Mouse (Mus musculus): Measurements from ENCODE around the gene Eefsec. TPM values are rescaled to one million over a fixed set of nuclear protein-coding genes. Genes with fewer than 3 reads are reported as not detected.

The Eefsec gene
- polyA plus RNA-seq, 1 experiment from 2014 or later = 49.5 TPM

- Histone ChIP-seq H3K4me3 (ENCODE audit: low read depth, low read length) (no peak overlapping the region), H3K4me1 (ENCODE audit: control insufficient read depth, insufficient read depth, low read length) (no peaks in the 10 kb centered on the region), H3K9me3 (ENCODE audit: control insufficient read depth, low read depth, low read length) (no peaks in the 10 kb centered on the region), H3K27me3 (ENCODE audit: control insufficient read depth, insufficient read depth, low read length) (no peaks in the 10 kb centered on the region), H3K36me3 (ENCODE audit: control insufficient read depth, insufficient read depth, low read length) (no peaks in the 10 kb centered on the region), H3K27ac (ENCODE audit: low read length) (no peak overlapping the region), H3K4me2 (replicated peaks; ENCODE audit: low read depth, low read length) (no peak overlapping the region), H3K9ac (replicated peaks; ENCODE audit: low read depth, low read length) (no peak overlapping the region)
- peak; percentile 79 for ATAC-seq (ENCODE audit: insufficient number of reproducible peaks, insufficient read depth, low FRiP score, low read depth)
- 29% methylated on average over 2 of the region's 2 CpGs for WGBS
Measured at GRCm38 (mm10) chr6:88315295-88315694, 131.0 kb downstream of the Eefsec start.

- Histone ChIP-seq H3K27me3 (ENCODE audit: control insufficient read depth, insufficient read depth, low read length) (no peaks in the 10 kb centered on the region), H3K4me1 (ENCODE audit: control insufficient read depth, insufficient read depth, low read length) (no peaks in the 10 kb centered on the region), H3K9ac (replicated peaks; ENCODE audit: low read depth, low read length) (no peak overlapping the region), H3K4me2 (replicated peaks; ENCODE audit: low read depth, low read length) (no peak overlapping the region), H3K36me3 (ENCODE audit: control insufficient read depth, insufficient read depth, low read length) (no peaks in the 10 kb centered on the region), H3K27ac (ENCODE audit: low read length) (no peak overlapping the region), H3K9me3 (ENCODE audit: control insufficient read depth, low read depth, low read length) (no peaks in the 10 kb centered on the region), H3K4me3 (ENCODE audit: low read depth, low read length) (no peak overlapping the region)
- ATAC-seq (ENCODE audit: insufficient number of reproducible peaks, insufficient read depth, low FRiP score, low read depth) = no peak
- 58% methylated on average over 9 of the region's 9 CpGs for WGBS
Measured at GRCm38 (mm10) chr6:88313937-88314336, 132.4 kb downstream of the Eefsec start.

DNA sequence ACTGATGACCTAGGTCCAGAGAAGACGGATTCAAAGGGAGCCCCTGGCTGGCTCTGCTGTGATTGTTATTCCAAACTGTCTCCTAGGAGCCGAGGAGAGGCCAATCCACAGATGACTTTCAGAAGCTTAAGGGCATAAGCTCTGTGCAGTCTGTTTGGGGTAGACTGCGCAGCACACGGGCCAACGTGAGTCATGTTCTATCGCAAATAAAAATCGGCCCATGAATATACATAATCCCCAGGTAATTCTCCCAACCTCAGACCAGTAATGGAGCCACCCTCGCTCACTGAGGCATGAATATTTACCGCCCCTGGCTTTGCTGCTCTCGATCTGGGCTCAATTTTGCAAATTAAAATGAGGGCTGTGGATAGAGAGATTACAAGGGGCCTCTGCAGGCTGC, 134.7 kb downstream of the Eefsec start:
- Histone ChIP-seq H3K27ac (ENCODE audit: low read length) (no peak overlapping the region), H3K4me3 (ENCODE audit: low read depth, low read length) (no peak overlapping the region), H3K4me1 (ENCODE audit: control insufficient read depth, insufficient read depth, low read length) (no peaks in the 10 kb centered on the region), H3K9ac (replicated peaks; ENCODE audit: low read depth, low read length) (no peak overlapping the region), H3K36me3 (ENCODE audit: control insufficient read depth, insufficient read depth, low read length) (no peaks in the 10 kb centered on the region), H3K4me2 (replicated peaks; ENCODE audit: low read depth, low read length) (no peak overlapping the region), H3K27me3 (ENCODE audit: control insufficient read depth, insufficient read depth, low read length) (no peaks in the 10 kb centered on the region), H3K9me3 (ENCODE audit: control insufficient read depth, low read depth, low read length) (no peaks in the 10 kb centered on the region)
- ATAC-seq (ENCODE audit: insufficient number of reproducible peaks, insufficient read depth, low FRiP score, low read depth) = no peak
- 83% methylated on average over 10 of the region's 10 CpGs for WGBS

DNA sequence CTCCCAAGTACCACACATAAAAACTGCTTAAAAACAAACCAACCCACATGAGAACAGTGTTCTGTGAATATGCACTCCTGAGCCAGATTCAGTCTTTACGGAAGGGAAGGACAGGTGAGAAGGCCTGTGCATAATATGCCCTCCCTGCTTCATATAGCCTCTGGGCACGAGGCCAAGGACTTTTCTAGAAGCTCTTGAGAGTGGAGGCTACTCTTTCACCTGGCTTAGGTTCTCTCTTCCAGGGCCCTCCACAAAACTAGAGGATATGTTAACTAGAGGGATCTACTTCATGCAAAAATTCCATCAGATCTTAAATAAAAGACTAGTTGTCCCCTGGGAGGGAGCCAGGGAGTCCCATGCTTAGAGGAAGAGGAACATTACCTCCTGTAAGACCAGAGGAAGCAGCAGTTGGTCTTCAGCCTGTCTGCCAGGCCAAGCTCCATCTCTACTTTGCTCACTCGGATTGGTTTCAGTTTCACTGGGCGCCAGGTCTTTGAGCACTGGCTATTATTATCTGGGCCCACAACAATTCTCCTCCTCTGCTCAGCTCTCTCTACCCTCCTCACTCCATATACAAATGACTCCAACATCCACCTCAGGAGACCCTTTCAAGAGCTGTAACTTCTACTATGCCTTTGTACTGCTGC, 140.1 kb downstream of the Eefsec start:
- Histone ChIP-seq H3K9me3 (ENCODE audit: control insufficient read depth, low read depth, low read length) (no peaks in the 10 kb centered on the region), H3K27me3 (ENCODE audit: control insufficient read depth, insufficient read depth, low read length) (no peaks in the 10 kb centered on the region), H3K27ac (ENCODE audit: low read length) (no peak overlapping the region), H3K4me3 (ENCODE audit: low read depth, low read length) (no peak overlapping the region), H3K9ac (replicated peaks; ENCODE audit: low read depth, low read length) (no peak overlapping the region), H3K4me1 (ENCODE audit: control insufficient read depth, insufficient read depth, low read length) (no peaks in the 10 kb centered on the region), H3K4me2 (replicated peaks; ENCODE audit: low read depth, low read length) (no peak overlapping the region), H3K36me3 (ENCODE audit: control insufficient read depth, insufficient read depth, low read length) (no peaks in the 10 kb centered on the region)
- no peak for ATAC-seq (ENCODE audit: insufficient number of reproducible peaks, insufficient read depth, low FRiP score, low read depth)
- 80% methylated on average over 4 of the region's 4 CpGs for WGBS

- ATAC-seq (ENCODE audit: insufficient number of reproducible peaks, insufficient read depth, low FRiP score, low read depth) = no peak
- H3K4me2 ChIP-seq (replicated peaks; ENCODE audit: low read depth, low read length) = no peak overlapping the region
- H3K27ac ChIP-seq (ENCODE audit: low read length) = no peak overlapping the region
- H3K36me3 ChIP-seq (ENCODE audit: control insufficient read depth, insufficient read depth, low read length) = peaks cover 11% of the 10 kb centered on the region; the same call in 1 of the 2 replicates
- H3K4me3 ChIP-seq (ENCODE audit: low read depth, low read length) = no peak overlapping the region
- no peak overlapping the region for H3K9ac ChIP-seq (replicated peaks; ENCODE audit: low read depth, low read length)
- H3K27me3 ChIP-seq (ENCODE audit: control insufficient read depth, insufficient read depth, low read length) = no peaks in the 10 kb centered on the region
- 0 out of 2 replicates have a peak, but pooled peaks cover 3% of the 10 kb centered on the region for H3K4me1 ChIP-seq (ENCODE audit: control insufficient read depth, insufficient read depth, low read length)
- WGBS = 70% methylated on average over 7 of the region's 7 CpGs
- no peaks in the 10 kb centered on the region for H3K9me3 ChIP-seq (ENCODE audit: control insufficient read depth, low read depth, low read length)
Measured at GRCm38 (mm10) chr6:88301234-88301633, 145.1 kb downstream of the Eefsec start.

DNA sequence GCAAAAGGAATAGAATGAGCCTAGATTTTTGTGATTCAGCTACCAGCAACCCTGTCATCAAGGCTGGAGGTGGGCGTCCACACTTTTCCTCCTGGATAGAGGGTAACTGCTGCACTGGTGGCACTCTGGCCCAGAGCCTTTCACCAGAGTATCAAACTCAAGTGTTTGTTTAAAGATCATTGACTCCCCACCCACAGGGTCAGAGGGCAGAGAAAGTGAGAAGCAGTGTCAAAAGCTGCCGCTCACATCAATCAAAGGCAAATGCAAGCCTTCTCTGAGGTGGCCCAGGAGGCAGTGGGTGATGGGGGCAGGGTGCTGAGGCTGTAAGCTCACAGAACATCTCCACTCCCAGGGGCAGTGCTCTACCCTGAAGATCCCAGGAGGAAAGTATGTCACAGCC, 146.8 kb downstream of the Eefsec start:
- Histone ChIP-seq H3K4me1 (ENCODE audit: control insufficient read depth, insufficient read depth, low read length) (0 out of 2 replicates have a peak, but pooled peaks cover 3% of the 10 kb centered on the region), H3K27me3 (ENCODE audit: control insufficient read depth, insufficient read depth, low read length) (no peaks in the 10 kb centered on the region), H3K27ac (ENCODE audit: low read length) (no peak overlapping the region), H3K4me2 (replicated peaks; ENCODE audit: low read depth, low read length) (no peak overlapping the region), H3K36me3 (ENCODE audit: control insufficient read depth, insufficient read depth, low read length) (peaks cover 11% of the 10 kb centered on the region; the same call in 1 of the 2 replicates), H3K9me3 (ENCODE audit: control insufficient read depth, low read depth, low read length) (no peaks in the 10 kb centered on the region), H3K9ac (replicated peaks; ENCODE audit: low read depth, low read length) (no peak overlapping the region), H3K4me3 (ENCODE audit: low read depth, low read length) (no peak overlapping the region)
- no peak for ATAC-seq (ENCODE audit: insufficient number of reproducible peaks, insufficient read depth, low FRiP score, low read depth)
- WGBS = 36% methylated on average over 2 of the region's 2 CpGs

DNA sequence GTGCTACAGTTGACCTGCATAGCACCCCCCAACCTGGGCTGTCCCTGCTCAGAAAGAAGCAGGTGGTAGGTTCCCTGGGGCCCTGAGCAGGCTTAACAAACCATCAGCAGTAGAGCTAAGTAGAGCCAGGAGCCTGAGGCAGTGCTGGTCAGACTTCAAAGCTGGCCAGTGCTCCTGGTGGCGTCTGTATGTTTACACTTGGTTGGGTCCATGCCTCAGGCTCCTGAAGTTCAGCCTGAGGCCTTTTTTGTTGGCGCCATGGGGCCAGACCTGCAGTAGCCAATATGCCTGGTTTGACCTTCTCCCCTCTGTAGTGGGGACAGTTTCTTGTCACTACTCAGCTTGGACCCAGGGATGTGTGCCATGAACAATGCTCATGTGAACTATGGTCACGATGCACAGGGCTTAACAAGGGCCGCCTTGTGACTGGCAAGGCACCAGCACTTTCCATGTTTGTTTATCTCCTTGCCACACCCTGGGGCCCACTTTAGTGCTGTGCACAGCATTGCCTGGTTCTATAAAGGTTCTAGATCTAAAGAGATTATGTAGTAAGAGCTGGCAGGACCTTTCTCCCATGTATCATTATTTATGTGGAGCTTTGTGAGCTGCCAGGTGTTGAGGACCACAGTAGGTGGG, 153.9 kb downstream of the Eefsec start:
- Histone ChIP-seq H3K27me3 (ENCODE audit: control insufficient read depth, insufficient read depth, low read length) (no peaks in the 10 kb centered on the region), H3K4me1 (ENCODE audit: control insufficient read depth, insufficient read depth, low read length) (no peaks in the 10 kb centered on the region), H3K27ac (ENCODE audit: low read length) (no peak overlapping the region), H3K4me2 (replicated peaks; ENCODE audit: low read depth, low read length) (no peak overlapping the region), H3K4me3 (ENCODE audit: low read depth, low read length) (no peak overlapping the region), H3K9ac (replicated peaks; ENCODE audit: low read depth, low read length) (no peak overlapping the region), H3K36me3 (ENCODE audit: control insufficient read depth, insufficient read depth, low read length) (peaks cover 10% of the 10 kb centered on the region; the same call in 1 of the 2 replicates), H3K9me3 (ENCODE audit: control insufficient read depth, low read depth, low read length) (no peaks in the 10 kb centered on the region)
- no peak for ATAC-seq (ENCODE audit: insufficient number of reproducible peaks, insufficient read depth, low FRiP score, low read depth)
- WGBS = 72% methylated on average over 4 of the region's 4 CpGs

DNA sequence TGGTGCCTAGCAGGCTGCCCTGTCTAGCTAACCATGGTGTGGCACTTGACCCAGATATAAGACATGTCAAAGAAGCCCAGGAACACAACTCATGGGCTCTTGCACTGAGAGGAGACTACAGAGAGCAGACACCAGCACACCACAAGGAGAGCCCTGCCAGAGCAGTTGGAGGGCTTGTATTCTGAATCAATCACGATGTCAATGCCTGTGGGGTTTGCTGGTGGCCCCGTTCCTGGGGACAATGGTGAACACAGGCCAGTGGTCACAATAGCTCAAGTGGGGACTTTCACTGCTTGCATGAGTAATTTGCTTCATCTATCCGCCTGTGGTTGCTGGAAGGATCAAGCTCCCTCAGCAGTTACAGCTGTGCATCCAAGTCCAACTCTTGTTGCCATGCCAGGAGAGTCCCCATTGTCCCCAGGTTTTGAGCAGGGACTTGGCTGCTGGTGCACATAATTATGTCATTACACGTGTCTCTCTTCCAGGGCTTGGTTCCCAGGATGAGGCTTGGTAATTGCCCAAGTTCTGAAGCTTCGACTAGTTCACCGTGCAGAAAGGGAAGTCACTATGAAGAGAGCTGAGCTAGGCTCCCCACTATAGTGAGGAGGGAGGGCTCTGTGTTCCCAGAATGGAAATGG, 156.1 kb downstream of the Eefsec start:
- H3K4me3 ChIP-seq (ENCODE audit: low read depth, low read length) = no peak overlapping the region
- H3K4me2 ChIP-seq (replicated peaks; ENCODE audit: low read depth, low read length) = no peak overlapping the region
- H3K36me3 ChIP-seq (ENCODE audit: control insufficient read depth, insufficient read depth, low read length) = no peaks in the 10 kb centered on the region
- no peaks in the 10 kb centered on the region for H3K27me3 ChIP-seq (ENCODE audit: control insufficient read depth, insufficient read depth, low read length)
- WGBS = 89% methylated on average over 6 of the region's 6 CpGs
- H3K27ac ChIP-seq (ENCODE audit: low read length) = no peak overlapping the region
- H3K9ac ChIP-seq (replicated peaks; ENCODE audit: low read depth, low read length) = no peak overlapping the region
- ATAC-seq (ENCODE audit: insufficient number of reproducible peaks, insufficient read depth, low FRiP score, low read depth) = no peak
- no peaks in the 10 kb centered on the region for H3K9me3 ChIP-seq (ENCODE audit: control insufficient read depth, low read depth, low read length)
- H3K4me1 ChIP-seq (ENCODE audit: control insufficient read depth, insufficient read depth, low read length) = no peaks in the 10 kb centered on the region

Data from stomach, embryonic 14.5 days (tissue).